Mouse (Mus musculus): ENCODE measurements around the gene Prdm15. TPM values are rescaled to one million over a fixed set of nuclear protein-coding genes. Genes with fewer than 3 reads are reported as not detected.

Prdm15 gene
- total RNA-seq, 4 experiments from 2014 or later = 22.0 to 29.2 (median 24.6) TPM

DNA sequence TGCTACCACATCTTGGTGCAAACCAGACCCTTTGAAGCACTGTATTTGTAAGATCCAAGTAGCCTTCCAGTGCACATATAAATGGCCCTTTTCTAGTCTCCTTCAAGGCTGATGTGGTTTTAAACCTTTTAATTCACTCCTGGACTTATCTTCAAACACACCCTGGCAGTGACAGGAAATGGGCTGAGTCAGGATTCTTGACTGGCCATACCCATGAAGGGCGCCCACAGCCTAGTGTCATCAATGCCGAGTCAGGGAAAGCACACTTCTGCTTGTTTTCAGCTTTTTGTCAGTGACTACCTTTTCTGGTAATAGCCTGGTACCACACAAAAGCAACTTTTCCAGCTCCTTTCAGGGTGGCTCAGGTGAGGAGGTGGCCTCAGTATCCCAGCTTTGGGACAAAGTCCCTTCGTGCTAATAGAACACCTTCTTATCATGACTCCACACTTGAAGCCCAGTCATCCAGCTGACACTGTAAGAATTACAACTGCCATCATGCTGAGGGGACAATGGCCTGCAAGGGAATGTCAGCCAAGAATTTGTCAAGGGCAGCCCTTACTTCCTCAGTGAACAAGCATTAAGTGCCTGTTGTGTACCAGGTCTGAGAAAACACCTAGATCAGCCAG, 99.2 kb downstream of the Prdm15 start:
- no peak for DNase-seq (ENCODE audit: low spot score in 2 of 2)

DNA sequence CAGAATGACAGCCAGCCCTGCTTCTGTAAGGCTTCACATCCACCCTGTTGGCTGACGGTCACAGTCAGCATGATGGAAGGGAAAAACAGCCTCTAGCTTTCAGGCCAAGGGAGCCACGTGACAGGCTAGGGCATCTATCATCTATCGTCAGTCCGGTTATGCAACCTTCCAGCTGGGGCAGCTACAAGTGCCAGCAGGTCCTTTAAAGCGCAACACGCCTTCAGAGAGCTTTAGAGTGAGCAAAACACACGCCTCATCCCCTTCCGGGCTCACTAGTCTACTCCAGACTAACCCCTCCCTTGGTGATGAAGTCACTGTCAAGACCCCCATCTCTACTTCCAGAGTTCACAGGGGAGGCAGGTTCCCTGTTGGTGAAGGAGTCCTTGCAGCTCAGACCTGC, 99.8 kb downstream of the Prdm15 start:
- peak; percentile 37 to 49 for DNase-seq (ENCODE audit: low spot score in 2 of 2)

DNA sequence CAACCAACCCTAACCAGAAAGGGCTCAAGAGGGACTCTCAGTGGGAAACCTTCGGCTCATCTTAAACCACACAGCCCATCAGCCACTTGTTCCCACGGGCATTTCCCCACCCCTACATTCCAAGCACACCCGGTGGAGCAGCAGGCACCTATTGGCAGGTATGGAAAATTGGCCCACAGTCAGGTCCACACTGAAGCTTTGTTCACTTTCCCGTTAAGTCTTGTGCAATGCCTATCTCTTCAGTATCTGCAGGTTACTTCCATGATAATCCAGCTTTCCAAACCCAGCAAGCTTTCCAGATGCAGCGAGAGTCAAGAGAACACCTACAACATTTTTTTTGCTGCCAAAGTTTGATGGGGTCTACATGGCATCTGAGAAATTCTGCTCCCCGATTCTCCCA, 103.2 kb downstream of the Prdm15 start:
- DNase-seq (ENCODE audit: low spot score in 2 of 2) = no peak

Small RNAs within 50 kb of the gene (microRNA-seq; reads per million reads assigned to microRNA genes)
- 0 reads per million in 2 experiments for gene Mir6964

Other genes with a start within 250 kb of the Prdm15 start
- not detected for gene Tmprss2, start 240.7 kb downstream of the Prdm15 start, total RNA-seq (2022)
- 1 to 10 TPM in 1 of 4 experiments, under 1 TPM in 3; 0.45 to 1.3 (median 0.70) TPM for gene Ripk4, start 88.1 kb downstream of the Prdm15 start, total RNA-seq (2022)
- 10 to 100 TPM; 11.1 to 14.8 (median 12.2) TPM for gene C2cd2, start 110.7 kb upstream of the Prdm15 start, total RNA-seq (2022)
- 10 to 100 TPM; 23.0 to 33.6 (median 25.5) TPM for gene Zbtb21, start 110.8 kb upstream of the Prdm15 start, total RNA-seq (2022)
- 10 to 100 TPM; 18.2 to 28.7 (median 25.5) TPM for gene B230307C23Rik, start 145.5 kb upstream of the Prdm15 start, total RNA-seq (2022)
- 10 to 100 TPM in 1 of 4 experiments, 1 to 10 TPM in 3; 7.4 to 10.1 (median 8.8) TPM for gene A630089N07Rik, start 230.6 kb upstream of the Prdm15 start, total RNA-seq (2022)

Data from layer of hippocampus, adult 8-10 months (tissue).